Mouse (Mus musculus): ENCODE measurements around the gene Fam24b. TPM values are rescaled to one million over a fixed set of nuclear protein-coding genes. Genes with fewer than 3 reads are reported as not detected.

Fam24b gene
- polyA plus RNA-seq, 1 experiment from 2014 or later: not detected

GRCm38 (mm10) chr7:131331688-131332087 lies 2.4 kb upstream of the Fam24b start:
- no peak overlapping the region for H3K4me3 ChIP-seq
- H3K4me2 ChIP-seq (replicated peaks): no peak overlapping the region
- WGBS: 68% methylated on average over 2 of the region's 2 CpGs
- ATAC-seq (ENCODE audit: low FRiP score, low read depth): no peak
- no peak overlapping the region for H3K27ac ChIP-seq
- no peaks in the 10 kb centered on the region for H3K27me3 ChIP-seq
- H3K9me3 ChIP-seq: no peaks in the 10 kb centered on the region
- no peaks in the 10 kb centered on the region for H3K4me1 ChIP-seq
- H3K36me3 ChIP-seq: no peaks in the 10 kb centered on the region
- no peak overlapping the region for H3K9ac ChIP-seq

GRCm38 (mm10) chr7:131327054-131327453 lies 2.3 kb downstream of the Fam24b start:
- Histone ChIP-seq H3K4me2 (replicated peaks) (no peak overlapping the region), H3K36me3 (no peaks in the 10 kb centered on the region), H3K9ac (no peak overlapping the region), H3K9me3 (no peaks in the 10 kb centered on the region), H3K27me3 (no peaks in the 10 kb centered on the region), H3K27ac (no peak overlapping the region), H3K4me1 (no peaks in the 10 kb centered on the region), H3K4me3 (no peak overlapping the region)
- 83% methylated on average over 5 of the region's 5 CpGs for WGBS
- ATAC-seq (ENCODE audit: low FRiP score, low read depth): no peak

GRCm38 (mm10) chr7:131322192-131322591 lies 7.1 kb downstream of the Fam24b start, which contains the start of gene Cuzd1:
Cuzd1 (minus strand) TSS chr7:131322292.
- Histone ChIP-seq H3K9me3 (no peaks in the 10 kb centered on the region), H3K27ac (no peak within 1 kb of the TSS), H3K27me3 (no peaks in the 10 kb centered on the region), H3K9ac (no peak within 1 kb of the TSS), H3K4me3 (no peak within 1 kb of the TSS), H3K4me1 (no peaks in the 10 kb centered on the region), H3K4me2 (replicated peaks) (no peak within 1 kb of the TSS), H3K36me3 (no peaks in the 10 kb centered on the region)
- WGBS: 77% methylated on average over 2 of the region's 2 CpGs
- no peak for ATAC-seq (ENCODE audit: low FRiP score, low read depth)

DNA sequence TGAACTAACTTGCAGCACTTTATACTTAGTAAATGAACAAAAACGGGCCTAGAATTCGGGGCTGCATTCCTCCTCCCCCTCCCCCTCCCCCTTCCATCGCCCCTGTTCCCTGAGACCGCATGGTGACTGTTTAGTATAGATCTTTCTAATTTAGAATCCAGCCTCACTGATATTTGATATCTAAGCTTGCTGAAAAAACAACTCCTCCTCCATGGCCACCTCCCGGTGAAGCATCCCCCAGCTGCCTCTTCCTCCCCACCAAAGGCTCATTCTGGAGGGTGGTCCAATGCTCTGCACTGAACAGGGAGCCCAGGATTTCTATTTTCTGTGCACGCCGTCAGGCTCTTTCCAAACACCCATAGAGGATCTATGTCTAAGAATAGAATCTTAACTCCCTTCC lies 11.0 kb downstream of the Fam24b start:
- H3K4me1 ChIP-seq: no peaks in the 10 kb centered on the region
- 69% methylated on average over 5 of the region's 7 CpGs for WGBS

DNA sequence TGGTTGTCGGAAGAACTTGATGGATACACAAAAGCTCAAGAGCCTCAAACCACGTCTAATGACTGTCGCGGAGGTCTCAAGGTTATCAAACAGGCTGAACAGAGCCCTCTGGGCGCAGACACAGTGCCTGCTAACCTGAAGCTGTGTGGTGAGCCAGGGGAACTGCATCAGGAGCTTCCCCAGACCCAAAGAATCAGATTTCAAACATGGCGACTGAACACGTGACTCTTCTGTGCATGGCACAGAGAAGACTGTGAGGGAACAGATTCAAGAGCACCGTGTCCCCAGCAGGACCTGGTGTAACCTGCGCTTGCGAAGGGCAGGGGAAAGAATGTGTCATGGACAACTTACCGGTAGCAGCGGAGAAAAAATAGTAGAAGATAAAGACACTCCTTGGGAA lies 11.7 kb downstream of the Fam24b start:
- Histone ChIP-seq H3K9me3 (no peaks in the 10 kb centered on the region), H3K4me3 (no peak overlapping the region), H3K4me1 (no peaks in the 10 kb centered on the region), H3K27ac (no peak overlapping the region), H3K4me2 (replicated peaks) (no peak overlapping the region), H3K27me3 (no peaks in the 10 kb centered on the region), H3K9ac (no peak overlapping the region), H3K36me3 (no peaks in the 10 kb centered on the region)
- 65% methylated on average over 12 of the region's 12 CpGs for WGBS
- no peak for ATAC-seq (ENCODE audit: low FRiP score, low read depth)

More for the DNA sequence above, 11.0 kb downstream of the Fam24b start:
- Histone ChIP-seq H3K4me3 (no peak overlapping the region), H3K9ac (no peak overlapping the region), H3K9me3 (no peaks in the 10 kb centered on the region), H3K27me3 (no peaks in the 10 kb centered on the region), H3K4me2 (replicated peaks) (no peak overlapping the region), H3K36me3 (no peaks in the 10 kb centered on the region), H3K27ac (no peak overlapping the region)
- ATAC-seq (ENCODE audit: low FRiP score, low read depth): no peak

- no peaks in the 10 kb centered on the region for H3K27me3 ChIP-seq
- no peaks in the 10 kb centered on the region for H3K36me3 ChIP-seq
- no peaks in the 10 kb centered on the region for H3K4me1 ChIP-seq
- WGBS: 70% methylated on average over 7 of the region's 7 CpGs
- no peaks in the 10 kb centered on the region for H3K9me3 ChIP-seq
- no peak overlapping the region for H3K4me2 ChIP-seq (replicated peaks)
- no peak for ATAC-seq (ENCODE audit: low FRiP score, low read depth)
- no peak overlapping the region for H3K9ac ChIP-seq
- H3K4me3 ChIP-seq: no peak overlapping the region
- no peak overlapping the region for H3K27ac ChIP-seq
Measured at GRCm38 (mm10) chr7:131314493-131314892, 14.8 kb downstream of the Fam24b start.

- Histone ChIP-seq H3K4me1 (no peaks in the 10 kb centered on the region), H3K9me3 (no peaks in the 10 kb centered on the region), H3K27me3 (no peaks in the 10 kb centered on the region), H3K4me2 (replicated peaks) (no peak overlapping the region), H3K27ac (no peak overlapping the region), H3K9ac (no peak overlapping the region), H3K4me3 (no peak overlapping the region), H3K36me3 (no peaks in the 10 kb centered on the region)
- no peak for ATAC-seq (ENCODE audit: low FRiP score, low read depth)
- WGBS: 77% methylated on average over 5 of the region's 5 CpGs
Measured at GRCm38 (mm10) chr7:131306733-131307132, 22.6 kb downstream of the Fam24b start.

DNA sequence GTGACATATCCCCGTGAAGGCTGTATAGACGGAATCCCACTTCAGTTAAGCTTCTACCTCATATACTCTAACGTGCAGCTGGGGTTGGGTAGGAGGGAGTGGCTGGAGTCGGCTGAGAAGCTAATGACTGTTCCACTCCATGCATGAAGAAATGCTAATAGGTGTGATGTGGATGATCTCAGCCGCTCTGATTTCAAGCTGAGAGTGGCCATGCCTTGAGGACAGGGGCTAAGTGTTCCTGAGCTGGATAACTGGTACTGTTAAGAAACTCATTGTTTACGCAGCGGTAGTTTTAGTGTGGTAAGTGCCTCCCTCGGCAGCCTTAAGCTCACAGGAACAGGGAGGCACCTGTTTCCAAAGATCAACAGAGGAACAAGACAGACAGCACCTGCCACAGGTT lies 26.0 kb downstream of the Fam24b start:
- no peaks in the 10 kb centered on the region for H3K27me3 ChIP-seq
- no peaks in the 10 kb centered on the region for H3K36me3 ChIP-seq
- H3K9ac ChIP-seq: no peak overlapping the region
- H3K27ac ChIP-seq: no peak overlapping the region
- H3K9me3 ChIP-seq: no peaks in the 10 kb centered on the region
- no peak overlapping the region for H3K4me2 ChIP-seq (replicated peaks)
- H3K4me1 ChIP-seq: no peaks in the 10 kb centered on the region
- no peak for ATAC-seq (ENCODE audit: low FRiP score, low read depth)
- 71% methylated on average over 8 of the region's 8 CpGs for WGBS
- no peak overlapping the region for H3K4me3 ChIP-seq

DNA sequence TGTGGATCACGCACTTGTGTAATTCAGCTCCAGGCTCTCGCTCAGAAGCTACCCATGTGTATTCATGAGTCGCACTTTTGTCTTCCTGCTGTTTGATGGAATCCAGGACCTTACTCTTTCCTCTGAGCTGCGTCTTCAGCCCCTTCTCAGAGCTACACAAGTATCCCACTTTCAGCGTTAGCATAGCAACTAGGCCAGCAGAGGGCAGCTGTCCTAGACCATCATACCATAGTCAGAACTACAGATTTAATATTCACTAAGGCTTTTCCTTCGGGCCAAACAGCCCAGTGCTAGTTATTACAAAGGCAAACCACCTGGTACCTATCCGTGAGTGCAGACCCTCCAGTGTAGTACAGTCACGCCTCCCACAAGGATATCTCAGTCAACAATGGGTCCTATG lies 32.2 kb downstream of the Fam24b start:
- ATAC-seq (ENCODE audit: low FRiP score, low read depth): no peak
- H3K4me1 ChIP-seq: no peaks in the 10 kb centered on the region
- H3K36me3 ChIP-seq: no peaks in the 10 kb centered on the region
- WGBS: 77% methylated on average over 8 of the region's 8 CpGs
- no peak overlapping the region for H3K9ac ChIP-seq
- H3K4me3 ChIP-seq: no peak overlapping the region
- H3K4me2 ChIP-seq (replicated peaks): no peak overlapping the region
- H3K27me3 ChIP-seq: no peaks in the 10 kb centered on the region
- no peak overlapping the region for H3K27ac ChIP-seq
- no peaks in the 10 kb centered on the region for H3K9me3 ChIP-seq

Other genes starting within 250 kb of the Fam24b start
- not detected in 2 replicates for gene 4933402N03Rik, start 183.2 kb downstream of the Fam24b start, polyA plus RNA-seq (2015; fragmentation: Nextera tagmentation; extraction: Ambion mirVana)
- not detected in 2 replicates for gene 5430419D17Rik, start 155.1 kb downstream of the Fam24b start, polyA plus RNA-seq (2015; fragmentation: Nextera tagmentation; extraction: Ambion mirVana)
- not detected in 2 replicates for gene Cuzd1, start 7.2 kb downstream of the Fam24b start, polyA plus RNA-seq (2015; fragmentation: Nextera tagmentation; extraction: Ambion mirVana)
- not detected in 2 replicates for gene Fam24a, start 4.3 kb upstream of the Fam24b start, polyA plus RNA-seq (2015; fragmentation: Nextera tagmentation; extraction: Ambion mirVana)
- gene 2310057M21Rik, start 33.2 kb upstream of the Fam24b start, polyA plus RNA-seq (2015; fragmentation: Nextera tagmentation; extraction: Ambion mirVana): 24.8 and 25.0 TPM in 2 replicates
- gene Pstk, start 41.6 kb upstream of the Fam24b start, polyA plus RNA-seq (2015; fragmentation: Nextera tagmentation; extraction: Ambion mirVana): 76.4 and 76.8 TPM in 2 replicates
- gene Ikzf5, start 81.0 kb upstream of the Fam24b start, polyA plus RNA-seq (2015; fragmentation: Nextera tagmentation; extraction: Ambion mirVana): 14.8 and 15.0 TPM in 2 replicates
- gene Acadsb, start 81.1 kb upstream of the Fam24b start, polyA plus RNA-seq (2015; fragmentation: Nextera tagmentation; extraction: Ambion mirVana): 91.5 and 106 TPM in 2 replicates
- gene Hmx3, start 213.4 kb upstream of the Fam24b start, polyA plus RNA-seq (2015; fragmentation: Nextera tagmentation; extraction: Ambion mirVana): not detected in 2 replicates
- not detected in 2 replicates for gene Hmx2, start 219.3 kb upstream of the Fam24b start, polyA plus RNA-seq (2015; fragmentation: Nextera tagmentation; extraction: Ambion mirVana)
- gene Bub3, start 230.7 kb upstream of the Fam24b start, polyA plus RNA-seq (2015; fragmentation: Nextera tagmentation; extraction: Ambion mirVana): 226 and 233 TPM in 2 replicates